Mouse (Mus musculus) liver, embryonic 14.5 days (tissue): ENCODE data around the gene Carmil2.

Experiments used
- CTCF ChIP-seq: IDR thresholded peaks from 2 replicates; pipeline ENCODE4 v1.5.1; 2016; ENCODE audit warnings: antibody characterized with exemption, low read depth, control low read depth
- EP300 ChIP-seq: IDR thresholded peaks from 2 replicates; pipeline ENCODE4 v1.6.1; 2016; ENCODE audit warnings: antibody characterized with exemption, low read depth

GRCm38 (mm10) chr8:105692449-105693182 is 6.5 kb downstream of the Carmil2 start:
- TF ChIP-seq CTCF (no peak), EP300 (no peak)
